Mouse (Mus musculus) embryonic facial prominence, embryonic 15.5 days (tissue): ENCODE measurements at regions not wholly inside any gene's neighbourhood (a gene's known extent, or its start where the extent isn't known, plus 50 kb on each side); places are given as distances from the start of the nearest gene placed in this dataset.

ENCODE experiments used
- ATAC-seq: fragments of 200-750 bp; cut with Nextera tagmentation; 2 replicates; pipeline ENCODE4 v1.8.0; 2017; ENCODE audit warnings: low read depth, moderate TSS enrichment; ENCODE audit not compliant: insufficient number of reproducible peaks, low FRiP score, low TSS enrichment
- H3K27ac ChIP-seq: fragments of 300-500 bp; sonication (generic); replicated peaks from 2 replicates; pipeline ENCODE4 v1.5.1; 2015; ENCODE audit warnings: mild to moderate bottlenecking, inconsistent platforms
- H3K27me3 ChIP-seq: fragments of 300-500 bp; sonication (generic); 2 replicates; pipeline ENCODE4 v1.6.1; 2015; ENCODE audit warnings: inconsistent platforms
- H3K36me3 ChIP-seq: fragments of 300-500 bp; sonication (generic); 2 replicates; pipeline ENCODE4 v1.6.1; 2015; ENCODE audit warnings: mild to moderate bottlenecking, inconsistent platforms
- H3K4me1 ChIP-seq: fragments of 300-500 bp; sonication (generic); 2 replicates; pipeline ENCODE4 v1.6.1; 2015; ENCODE audit warnings: inconsistent platforms
- H3K4me2 ChIP-seq: fragments of 300-500 bp; sonication (generic); replicated peaks from 2 replicates; pipeline ENCODE4 v1.6.1; 2015; ENCODE audit warnings: mild to moderate bottlenecking, inconsistent platforms
- H3K4me3 ChIP-seq: fragments of 300-500 bp; sonication (generic); replicated peaks from 2 replicates; pipeline ENCODE4 v1.5.1; 2015; ENCODE audit warnings: mild to moderate bottlenecking, inconsistent platforms
- H3K9ac ChIP-seq: fragments of 300-500 bp; sonication (generic); 2 replicates; pipeline ENCODE4 v1.6.1; 2015; ENCODE audit warnings: inconsistent platforms
- H3K9me3 ChIP-seq: fragments of 300-500 bp; sonication (generic); replicated peaks from 2 replicates; pipeline ENCODE4 v1.6.1; 2016; ENCODE audit warnings: inconsistent platforms
- WGBS: fragments of 180-500 bp; shearing (Covaris S2); methylation state at CpG from one replicate; pipeline ENCODE4 v1.1.7; 2015; 5-methylcytosine and 5-hydroxymethylcytosine counted together

- Histone ChIP-seq H3K27me3 (peaks cover 43% of the 10 kb centered on the region), H3K4me3 (no peak overlapping the region), H3K4me2 (peak overlapping the region; percentile 31), H3K27ac (0 out of 2 replicates have a peak overlapping the region, but pooled peaks have one; percentile 13), H3K4me1 (peaks cover 22% of the 10 kb centered on the region), H3K9me3 (no peaks in the 10 kb centered on the region), H3K36me3 (no peaks in the 10 kb centered on the region), H3K9ac (no peak overlapping the region)
- WGBS = 8% methylated on average over 17 of the region's 17 CpGs
- no peak for ATAC-seq
Measured at GRCm38 (mm10) chr5:136619315-136620231, 52.3 kb upstream of the Cux1 start.

- no peaks in the 10 kb centered on the region for H3K36me3 ChIP-seq
- 27% methylated on average over 12 of the region's 12 CpGs for WGBS
- no peak for ATAC-seq
- H3K9ac ChIP-seq = no peak overlapping the region
- peak overlapping the region; percentile 31 for H3K4me2 ChIP-seq
- no peaks in the 10 kb centered on the region for H3K9me3 ChIP-seq
- H3K4me1 ChIP-seq = peaks cover 22% of the 10 kb centered on the region
- peaks cover 50% of the 10 kb centered on the region for H3K27me3 ChIP-seq
- 0 out of 2 replicates have a peak overlapping the region, but pooled peaks have one; percentile 13 for H3K27ac ChIP-seq
- H3K4me3 ChIP-seq = no peak overlapping the region
Measured at GRCm38 (mm10) chr5:136620234-136620633, 52.9 kb upstream of the Cux1 start.

- 42% methylated on average over 4 of the region's 4 CpGs for WGBS
- Histone ChIP-seq H3K9me3 (no peaks in the 10 kb centered on the region), H3K4me2 (no peak overlapping the region), H3K9ac (no peak overlapping the region), H3K27ac (no peak overlapping the region), H3K4me1 (peaks cover 22% of the 10 kb centered on the region), H3K27me3 (peaks cover 58% of the 10 kb centered on the region), H3K36me3 (no peaks in the 10 kb centered on the region), H3K4me3 (no peak overlapping the region)
- ATAC-seq = no peak
Measured at GRCm38 (mm10) chr5:136621336-136622125, 54.2 kb upstream of the Cux1 start.

GRCm38 (mm10) chr5:136622152-136622551 lies 54.9 kb upstream of the Cux1 start:
- no peak overlapping the region for H3K4me2 ChIP-seq
- H3K27ac ChIP-seq = no peak overlapping the region
- H3K9ac ChIP-seq = no peak overlapping the region
- peaks cover 22% of the 10 kb centered on the region for H3K4me1 ChIP-seq
- peaks cover 61% of the 10 kb centered on the region for H3K27me3 ChIP-seq
- ATAC-seq = no peak
- H3K36me3 ChIP-seq = no peaks in the 10 kb centered on the region
- 9% methylated on average over 2 of the region's 2 CpGs for whole genome bisulfite sequencing
- H3K9me3 ChIP-seq = no peaks in the 10 kb centered on the region
- no peak overlapping the region for H3K4me3 ChIP-seq

GRCm38 (mm10) chr5:136622721-136623542 lies 55.6 kb upstream of the Cux1 start:
- 2% methylated on average over 43 of the region's 43 CpGs for WGBS
- Histone ChIP-seq H3K36me3 (no peaks in the 10 kb centered on the region), H3K4me3 (peak overlapping the region; percentile 43), H3K4me1 (peaks cover 22% of the 10 kb centered on the region), H3K9ac (no peak overlapping the region), H3K4me2 (peak overlapping the region; percentile 65), H3K27ac (no peak overlapping the region), H3K9me3 (no peaks in the 10 kb centered on the region), H3K27me3 (peaks cover 55% of the 10 kb centered on the region)
- peak; percentile 52 for ATAC-seq

GRCm38 (mm10) chr5:136623791-136624190 lies 56.5 kb upstream of the Cux1 start:
- no peak overlapping the region for H3K27ac ChIP-seq
- ATAC-seq = no peak
- H3K9me3 ChIP-seq = no peaks in the 10 kb centered on the region
- H3K27me3 ChIP-seq = peaks cover 55% of the 10 kb centered on the region
- H3K4me3 ChIP-seq = no peak overlapping the region
- H3K9ac ChIP-seq = no peak overlapping the region
- no peak overlapping the region for H3K4me2 ChIP-seq
- H3K4me1 ChIP-seq = peaks cover 22% of the 10 kb centered on the region
- H3K36me3 ChIP-seq = no peaks in the 10 kb centered on the region
- WGBS = 54% methylated on average over 6 of the region's 6 CpGs

- Histone ChIP-seq H3K4me1 (peaks cover 12% of the 10 kb centered on the region), H3K4me3 (no peak overlapping the region), H3K9ac (no peak overlapping the region), H3K27me3 (peaks cover 43% of the 10 kb centered on the region), H3K27ac (no peak overlapping the region), H3K9me3 (no peaks in the 10 kb centered on the region), H3K4me2 (no peak overlapping the region), H3K36me3 (no peaks in the 10 kb centered on the region)
- 43% methylated on average over 13 of the region's 13 CpGs for WGBS
- ATAC-seq = no peak
Measured at GRCm38 (mm10) chr5:136625176-136625991, 58.1 kb upstream of the Cux1 start.

GRCm38 (mm10) chr5:136626142-136626771 lies 59.0 kb upstream of the Cux1 start:
- Histone ChIP-seq H3K4me1 (peaks cover 8% of the 10 kb centered on the region), H3K9ac (no peak overlapping the region), H3K27ac (no peak overlapping the region), H3K27me3 (peaks cover 38% of the 10 kb centered on the region), H3K4me2 (no peak overlapping the region), H3K4me3 (no peak overlapping the region), H3K9me3 (no peaks in the 10 kb centered on the region), H3K36me3 (no peaks in the 10 kb centered on the region)
- 45% methylated on average over 4 of the region's 4 CpGs for WGBS
- no peak for ATAC-seq

GRCm38 (mm10) chr5:136626891-136627290 lies 59.6 kb upstream of the Cux1 start:
- ATAC-seq = no peak
- no peak overlapping the region for H3K4me2 ChIP-seq
- H3K4me1 ChIP-seq = peaks cover 8% of the 10 kb centered on the region
- H3K27me3 ChIP-seq = peaks cover 32% of the 10 kb centered on the region
- WGBS = 69% methylated on average over 2 of the region's 2 CpGs
- H3K9me3 ChIP-seq = no peaks in the 10 kb centered on the region
- no peak overlapping the region for H3K4me3 ChIP-seq
- H3K9ac ChIP-seq = no peak overlapping the region
- no peaks in the 10 kb centered on the region for H3K36me3 ChIP-seq
- no peak overlapping the region for H3K27ac ChIP-seq

GRCm38 (mm10) chr5:136627671-136628292 lies 60.5 kb upstream of the Cux1 start:
- Histone ChIP-seq H3K4me2 (no peak overlapping the region), H3K9me3 (no peaks in the 10 kb centered on the region), H3K36me3 (no peaks in the 10 kb centered on the region), H3K9ac (no peak overlapping the region), H3K27me3 (peaks cover 28% of the 10 kb centered on the region), H3K27ac (no peak overlapping the region), H3K4me3 (no peak overlapping the region), H3K4me1 (peaks cover 5% of the 10 kb centered on the region)
- no peak for ATAC-seq
- 72% methylated on average over 11 of the region's 11 CpGs for WGBS
